Mouse (Mus musculus) spleen, adult 12 weeks (tissue): ENCODE results near the gene Gm13278.
"Not testable (repeated sequence)": the region's sequence is repeated elsewhere in the genome, so short reads cannot be mapped to it uniquely, and the experiment has no call there.

Source experiments
- DNase-seq: peaks from one replicate; pipeline ENCODE4 v3.0.0; 2022; ENCODE audit warnings: low spot score

Gm13278 gene

DNA sequence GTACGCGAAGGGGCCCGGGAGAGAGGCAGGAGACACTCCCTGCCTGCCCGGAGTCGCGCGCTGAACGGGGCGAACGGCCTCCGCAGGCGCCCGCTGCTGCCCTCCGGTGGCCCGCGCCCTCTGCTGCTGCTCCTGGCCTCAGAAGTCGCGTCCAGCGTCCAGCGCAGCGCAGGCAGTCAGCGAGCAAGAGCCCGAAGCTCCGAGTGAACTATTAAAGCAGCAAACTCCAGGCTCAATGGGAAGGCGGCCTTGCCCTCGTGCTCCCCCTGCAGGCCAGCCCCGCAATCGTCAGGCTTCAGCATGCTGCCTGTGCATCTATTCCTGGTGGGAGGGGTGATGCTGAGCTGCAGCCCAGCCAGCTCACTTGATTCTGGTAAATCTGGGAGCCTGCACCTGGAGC is at the start of gene Gm13278:
TSS of gene Gm13278 (plus strand) at position 301 of the 400 bp plus-strand sequence.
- not testable (repeated sequence) for DNase-seq

DNA sequence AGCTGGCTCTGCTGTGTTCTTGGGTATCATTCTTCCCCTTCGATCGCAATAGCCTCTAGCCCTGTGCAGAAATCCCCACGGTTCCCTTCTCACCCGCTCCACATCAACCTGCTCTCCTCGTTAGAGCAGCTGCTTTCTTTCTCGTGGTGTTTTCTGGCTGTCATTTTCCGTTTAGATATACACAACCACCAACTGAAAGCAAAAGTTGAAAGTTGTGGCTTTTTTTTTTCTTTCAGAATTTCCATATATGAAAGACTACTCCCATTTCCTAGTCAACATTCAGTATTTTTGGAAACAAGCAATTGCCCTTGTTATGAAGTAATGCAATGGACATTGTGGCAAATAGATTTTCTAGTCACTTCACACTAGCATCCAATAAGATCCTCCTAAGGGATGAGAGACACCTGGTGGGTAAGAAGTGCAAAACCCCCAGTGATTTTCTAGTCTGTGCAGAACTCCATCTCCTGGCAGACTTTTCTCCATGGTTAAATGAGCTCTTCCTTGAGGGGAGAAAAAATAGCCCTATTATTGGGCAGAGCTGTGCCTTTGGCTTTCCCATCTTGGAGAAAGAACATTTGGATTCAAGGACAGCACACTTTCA is 48.5 kb upstream of the Gm13278 start:
- no peak for DNase-seq

DNA sequence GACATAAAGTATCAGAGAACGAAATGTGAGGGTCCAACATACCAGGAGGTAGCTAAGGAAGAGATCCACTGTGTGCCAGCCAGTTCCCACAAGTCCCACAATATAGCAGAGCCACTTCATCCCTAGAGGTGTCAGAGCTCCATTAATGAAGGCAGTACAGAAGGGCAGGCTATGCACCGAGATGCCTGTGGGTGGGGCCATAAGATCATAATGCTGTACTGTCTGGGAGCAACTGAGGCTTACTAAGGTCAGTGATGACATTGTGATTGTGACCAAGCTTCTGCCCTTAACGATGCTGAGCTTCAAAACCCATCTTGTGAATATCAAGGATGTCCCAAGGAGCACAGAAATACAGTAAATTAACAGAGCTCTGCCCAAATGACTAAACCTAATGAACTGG is 47.1 kb upstream of the Gm13278 start:
- DNase-seq: no peak

DNA sequence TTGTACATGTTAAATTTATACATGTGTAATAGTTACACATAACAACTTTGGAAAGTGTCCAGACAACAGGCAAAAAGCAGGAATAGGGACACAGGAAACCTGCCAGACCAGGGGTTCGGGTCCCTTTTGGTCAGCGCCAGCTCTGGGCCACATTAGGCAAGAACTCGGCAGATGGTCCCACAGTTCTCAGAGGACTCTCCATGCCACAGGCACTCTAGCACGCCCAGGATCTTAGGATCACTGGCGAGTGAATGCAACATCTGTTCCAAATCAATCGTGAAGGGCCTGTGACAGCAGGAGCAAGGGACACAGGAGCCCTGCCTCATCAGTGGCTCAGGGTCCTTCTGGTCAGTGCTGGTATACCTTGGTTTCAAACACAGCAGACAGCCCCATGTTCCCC is 41.4 kb upstream of the Gm13278 start:
- no peak for DNase-seq

DNA sequence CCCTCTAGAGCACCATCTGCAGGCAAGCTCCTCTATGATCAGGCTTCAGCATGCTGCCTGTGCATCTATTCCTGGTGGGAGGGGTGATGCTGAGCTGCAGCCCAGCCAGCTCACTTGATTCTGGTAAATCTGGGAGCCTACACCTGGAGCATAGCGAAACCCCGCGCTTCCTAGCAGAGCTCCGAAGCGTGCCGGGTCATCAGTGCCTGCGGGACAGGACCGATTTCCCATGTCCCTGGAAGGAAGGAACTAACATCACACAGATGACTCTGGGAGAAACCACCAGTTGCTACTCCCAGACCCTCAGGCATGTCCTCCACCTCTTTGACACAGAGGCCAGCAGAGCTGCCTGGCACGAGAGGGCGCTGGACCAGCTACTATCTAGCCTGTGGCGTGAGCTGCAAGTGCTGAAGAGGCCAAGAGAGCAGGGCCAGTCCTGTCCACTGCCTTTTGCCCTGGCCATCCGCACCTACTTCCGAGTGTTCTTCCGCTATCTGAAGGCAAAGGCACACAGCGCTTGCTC is 36.5 kb upstream of the Gm13278 start, which contains the start of gene Gm13271:
TSS of gene Gm13271 (plus strand) at position 51 of the 523 bp plus-strand sequence.
- DNase-seq: not testable (repeated sequence)

DNA sequence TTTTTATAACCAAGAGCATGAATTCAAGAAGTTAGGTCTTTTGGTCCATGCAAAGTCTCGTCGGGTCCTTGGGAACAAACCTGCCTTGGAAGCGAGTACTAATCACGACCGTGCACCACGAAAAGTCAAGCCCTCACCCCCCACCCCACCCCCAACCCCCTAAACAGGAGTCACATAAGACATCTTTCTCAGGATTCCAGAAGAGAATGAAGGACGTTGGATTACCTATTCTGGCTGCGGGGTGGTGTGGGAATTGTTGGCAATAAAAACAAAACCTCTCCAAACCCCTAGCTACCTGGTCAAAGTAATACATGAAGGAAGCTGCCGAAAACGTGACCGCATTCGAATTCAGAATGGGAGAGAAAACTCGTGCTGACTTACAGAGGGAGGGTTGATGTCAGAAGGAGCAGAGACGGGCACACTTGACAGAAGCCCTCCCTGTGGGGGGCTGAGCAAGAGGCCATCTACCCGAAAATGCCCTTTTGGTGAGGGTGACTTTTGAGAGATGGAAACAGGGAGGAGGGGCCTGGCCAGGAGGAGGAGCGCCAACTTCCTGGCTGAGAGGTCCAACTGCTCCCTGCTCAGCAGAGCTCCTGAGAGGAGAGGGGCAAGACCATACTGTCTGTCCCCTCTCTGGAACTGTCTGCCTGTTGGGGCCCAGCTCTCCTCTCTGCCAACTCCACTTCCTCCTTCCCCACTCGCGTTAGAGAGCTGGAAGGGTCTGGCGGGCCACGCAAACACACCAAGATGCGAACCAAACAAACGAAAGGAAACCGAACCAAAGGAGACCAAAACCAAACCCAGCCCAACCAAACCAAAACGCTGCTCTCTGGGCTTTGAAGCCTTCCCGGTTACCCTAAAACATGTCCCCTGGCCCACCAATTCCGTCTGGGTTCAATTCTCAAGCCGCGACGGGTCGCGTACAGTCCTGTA is 34.5 kb upstream of the Gm13278 start:
- not testable (repeated sequence) for DNase-seq

DNA sequence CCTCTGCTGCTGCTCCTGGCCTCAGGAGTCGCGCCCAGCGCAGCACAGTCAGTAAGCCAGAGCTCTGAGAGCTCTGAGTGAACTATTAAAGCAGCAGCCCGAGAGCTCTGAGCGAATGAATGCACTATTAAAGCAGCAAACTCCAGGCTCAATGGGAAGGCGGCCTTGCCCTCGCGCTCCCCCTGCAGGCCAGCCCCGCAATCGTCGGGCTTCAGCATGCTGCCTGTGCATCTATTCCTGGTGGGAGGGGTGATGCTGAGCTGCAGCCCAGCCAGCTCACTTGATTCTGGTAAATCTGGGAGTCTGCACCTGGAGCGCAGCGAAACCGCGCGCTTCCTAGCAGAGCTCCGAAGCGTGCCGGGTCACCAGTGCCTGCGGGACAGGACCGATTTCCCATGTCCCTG is 33.7 kb upstream of the Gm13278 start:
- not testable (repeated sequence) for DNase-seq

DNA sequence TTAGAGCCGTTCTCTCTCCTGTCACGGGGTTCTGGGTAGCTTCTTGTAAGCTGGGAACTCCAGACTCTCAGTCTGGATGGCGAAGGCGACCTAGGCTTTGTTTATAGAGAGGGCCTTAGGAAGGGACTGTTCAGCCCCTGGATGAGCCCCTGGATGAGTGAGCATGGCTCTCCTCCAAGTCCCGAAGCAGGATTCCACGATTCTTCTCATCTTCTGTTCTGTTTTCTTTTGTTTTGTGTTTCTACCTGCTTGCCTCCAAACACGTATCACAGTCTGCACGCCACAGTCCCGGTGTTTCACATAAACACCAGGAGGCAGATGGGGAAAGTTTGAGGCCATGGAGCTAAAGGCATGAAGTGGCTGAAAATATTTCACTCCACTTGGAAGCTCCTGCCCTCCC is 32.6 kb upstream of the Gm13278 start:
- not testable (repeated sequence) for DNase-seq

DNA sequence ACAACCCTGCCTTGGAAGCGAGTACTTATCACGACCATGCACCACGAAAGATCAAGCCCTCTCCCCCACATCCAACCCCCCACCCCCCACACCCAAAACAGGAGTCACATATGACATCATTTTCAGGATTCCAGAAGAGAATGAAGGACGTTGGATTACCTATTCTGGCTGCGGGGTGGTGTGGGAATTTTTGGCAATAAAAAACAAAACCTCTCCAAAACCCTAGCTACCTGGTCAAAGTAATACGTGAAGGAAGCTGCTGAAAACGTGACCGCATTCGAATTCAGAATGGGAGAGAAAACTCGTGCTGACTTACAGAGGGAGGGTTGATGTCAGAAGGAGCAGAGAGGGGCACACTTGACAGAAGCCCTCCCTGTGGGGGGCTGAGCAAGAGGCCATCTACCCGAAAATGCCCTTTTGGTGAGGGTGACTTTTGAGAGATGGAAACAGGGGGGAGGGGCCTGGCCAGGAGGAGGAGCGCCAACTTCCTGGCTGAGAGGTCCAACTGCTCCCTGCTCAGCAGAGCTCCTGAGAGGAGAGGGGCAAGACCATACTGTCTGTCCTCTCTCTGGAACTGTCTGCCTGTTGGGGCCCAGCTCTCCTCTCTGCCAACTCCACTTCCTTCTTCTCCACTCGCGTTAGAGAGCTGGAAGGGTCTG is 31.6 kb upstream of the Gm13278 start, which contains the start of gene Gm13283:
TSS of gene Gm13283 (plus strand) at position 510 of the 659 bp plus-strand sequence.
- DNase-seq: not testable (repeated sequence)

DNA sequence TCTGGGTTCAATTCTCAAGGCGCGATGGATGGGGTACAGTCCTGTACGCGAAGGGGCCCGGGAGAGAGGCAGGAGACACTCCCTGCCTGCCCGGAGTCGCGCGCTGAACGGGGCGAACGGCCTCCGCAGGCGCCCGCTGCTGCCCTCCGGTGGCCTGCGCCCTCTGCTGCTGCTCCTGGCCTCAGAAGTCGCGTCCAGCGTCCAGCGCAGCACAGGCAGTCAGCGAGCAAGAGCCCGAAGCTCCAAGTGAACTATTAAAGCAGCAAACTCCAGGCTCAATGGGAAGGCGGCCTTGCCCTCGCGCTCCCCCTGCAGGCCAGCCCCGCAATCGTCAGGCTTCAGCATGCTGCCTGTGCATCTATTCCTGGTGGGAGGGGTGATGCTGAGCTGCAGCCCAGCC is 30.9 kb upstream of the Gm13278 start:
- DNase-seq: not testable (repeated sequence)

DNA sequence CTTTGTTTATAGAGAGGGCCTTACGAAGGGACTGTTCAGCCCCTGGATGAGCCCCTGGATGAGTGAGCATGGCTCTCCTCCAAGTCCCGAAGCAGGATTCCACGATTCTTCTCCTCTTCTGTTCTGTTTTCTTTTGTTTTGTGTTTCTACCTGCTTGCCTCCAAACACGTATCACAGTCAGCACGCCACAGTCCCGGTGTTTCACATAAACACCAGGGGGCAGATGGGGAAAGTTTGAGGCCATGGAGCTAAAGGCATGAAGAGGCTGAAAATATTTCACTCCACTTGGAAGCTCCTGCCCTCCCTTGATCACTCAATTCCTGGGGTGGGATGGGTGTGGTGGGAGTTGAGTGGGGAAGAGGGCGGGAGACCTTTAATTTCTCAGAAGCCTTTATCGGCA is 29.6 kb upstream of the Gm13278 start:
- not testable (repeated sequence) for DNase-seq

DNA sequence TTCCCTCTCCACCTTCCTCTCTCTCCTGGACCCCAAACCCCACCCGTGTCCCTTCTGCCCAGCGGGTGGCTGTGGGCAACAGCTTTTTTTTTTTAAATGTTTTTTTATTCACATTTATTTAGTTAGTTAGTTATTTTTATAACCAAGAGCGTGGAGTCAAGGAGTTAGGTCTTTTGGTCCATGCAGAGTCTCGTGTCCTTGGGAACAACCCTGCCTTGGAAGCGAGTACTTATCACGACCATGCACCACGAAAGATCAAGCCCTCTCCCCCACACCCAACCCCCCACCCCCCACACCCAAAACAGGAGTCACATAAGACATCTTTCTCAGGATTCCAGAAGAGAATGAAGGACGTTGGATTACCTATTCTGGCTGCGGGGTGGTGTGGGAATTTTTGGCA is 29.0 kb upstream of the Gm13278 start:
- DNase-seq: not testable (repeated sequence)

DNA sequence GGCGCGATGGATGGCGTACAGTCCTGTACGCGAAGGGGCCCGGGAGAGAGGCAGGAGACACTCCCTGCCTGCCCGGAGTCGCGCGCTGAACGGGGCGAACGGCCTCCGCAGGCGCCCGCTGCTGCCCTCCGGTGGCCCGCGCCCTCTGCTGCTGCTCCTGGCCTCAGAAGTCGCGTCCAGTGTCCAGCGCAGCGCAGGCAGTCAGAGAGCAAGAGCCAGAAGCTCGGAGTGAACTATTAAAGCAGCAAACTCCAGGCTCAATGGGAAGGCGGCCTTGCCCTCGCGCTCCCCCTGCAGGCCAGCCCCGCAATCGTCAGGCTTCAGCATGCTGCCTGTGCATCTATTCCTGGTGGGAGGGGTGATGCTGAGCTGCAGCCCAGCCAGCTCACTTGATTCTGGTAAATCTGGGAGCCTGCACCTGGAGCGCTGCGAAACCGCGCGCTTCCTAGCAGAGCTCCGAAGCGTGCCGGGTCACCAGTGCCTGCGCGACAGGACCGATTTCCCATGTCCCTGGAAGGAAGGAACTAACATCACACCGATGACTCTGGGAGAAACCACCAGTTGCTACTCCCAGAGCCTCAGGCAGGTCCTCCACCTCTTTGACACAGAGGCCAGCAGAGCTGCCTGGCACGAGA is 27.8 kb upstream of the Gm13278 start:
- DNase-seq: not testable (repeated sequence)

DNA sequence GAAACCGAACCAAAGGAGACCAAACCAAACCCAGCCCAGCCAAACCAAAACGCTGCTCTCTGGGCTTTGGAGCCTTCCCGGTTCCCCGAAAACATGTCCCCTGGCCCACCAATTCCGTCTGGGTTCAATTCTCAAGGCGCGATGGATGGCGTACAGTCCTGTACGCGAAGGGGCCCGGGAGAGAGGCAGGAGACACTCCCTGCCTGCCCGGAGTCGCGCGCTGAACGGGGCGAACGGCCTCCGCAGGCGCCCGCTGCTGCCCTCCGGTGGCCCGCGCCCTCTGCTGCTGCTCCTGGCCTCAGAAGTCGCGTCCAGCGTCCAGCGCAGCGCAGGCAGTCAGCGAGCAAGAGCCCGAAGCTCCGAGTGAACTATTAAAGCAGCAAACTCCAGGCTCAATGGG is 17.8 kb upstream of the Gm13278 start, which contains the start of gene Gm13290:
TSS of gene Gm13290 (plus strand) at position 301 of the 400 bp plus-strand sequence.
- not testable (repeated sequence) for DNase-seq

DNA sequence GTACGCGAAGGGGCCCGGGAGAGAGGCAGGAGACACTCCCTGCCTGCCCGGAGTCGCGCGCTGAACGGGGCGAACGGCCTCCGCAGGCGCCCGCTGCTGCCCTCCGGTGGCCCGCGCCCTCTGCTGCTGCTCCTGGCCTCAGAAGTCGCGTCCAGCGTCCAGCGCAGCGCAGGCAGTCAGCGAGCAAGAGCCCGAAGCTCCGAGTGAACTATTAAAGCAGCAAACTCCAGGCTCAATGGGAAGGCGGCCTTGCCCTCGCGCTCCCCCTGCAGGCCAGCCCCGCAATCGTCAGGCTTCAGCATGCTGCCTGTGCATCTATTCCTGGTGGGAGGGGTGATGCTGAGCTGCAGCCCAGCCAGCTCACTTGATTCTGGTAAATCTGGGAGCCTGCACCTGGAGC is 14.7 kb upstream of the Gm13278 start, which contains the start of gene Gm13289:
TSS of gene Gm13289 (plus strand) at position 301 of the 400 bp plus-strand sequence.
- DNase-seq: not testable (repeated sequence)

DNA sequence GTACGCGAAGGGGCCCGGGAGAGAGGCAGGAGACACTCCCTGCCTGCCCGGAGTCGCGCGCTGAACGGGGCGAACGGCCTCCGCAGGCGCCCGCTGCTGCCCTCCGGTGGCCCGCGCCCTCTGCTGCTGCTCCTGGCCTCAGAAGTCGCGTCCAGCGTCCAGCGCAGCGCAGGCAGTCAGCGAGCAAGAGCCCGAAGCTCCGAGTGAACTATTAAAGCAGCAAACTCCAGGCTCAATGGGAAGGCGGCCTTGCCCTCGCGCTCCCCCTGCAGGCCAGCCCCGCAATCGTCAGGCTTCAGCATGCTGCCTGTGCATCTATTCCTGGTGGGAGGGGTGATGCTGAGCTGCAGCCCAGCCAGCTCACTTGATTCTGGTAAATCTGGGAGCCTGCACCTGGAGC is 11.8 kb upstream of the Gm13278 start, which contains the start of gene Gm13272:
TSS of gene Gm13272 (plus strand) at position 301 of the 400 bp plus-strand sequence.
- not testable (repeated sequence) for DNase-seq

DNA sequence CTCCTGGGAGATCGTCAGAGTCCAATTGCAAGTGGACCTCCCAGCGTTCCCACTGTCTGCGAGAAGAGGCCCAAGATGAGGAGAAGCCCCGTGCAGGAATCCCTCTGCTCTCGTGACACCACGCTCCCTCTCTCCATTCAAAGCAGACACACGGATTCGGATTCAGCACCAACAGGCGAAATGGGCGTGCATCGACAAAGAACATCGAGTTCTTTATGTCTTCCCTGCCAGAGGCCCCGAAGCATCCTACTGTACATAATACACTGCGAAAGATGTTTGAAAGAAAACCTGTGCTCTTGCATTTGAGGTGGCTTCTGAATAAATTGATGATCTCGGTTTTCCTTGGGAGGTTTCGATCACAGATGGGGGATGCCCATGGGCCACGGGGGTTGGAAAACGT is 11.0 kb upstream of the Gm13278 start:
- DNase-seq: not testable (repeated sequence)

DNA sequence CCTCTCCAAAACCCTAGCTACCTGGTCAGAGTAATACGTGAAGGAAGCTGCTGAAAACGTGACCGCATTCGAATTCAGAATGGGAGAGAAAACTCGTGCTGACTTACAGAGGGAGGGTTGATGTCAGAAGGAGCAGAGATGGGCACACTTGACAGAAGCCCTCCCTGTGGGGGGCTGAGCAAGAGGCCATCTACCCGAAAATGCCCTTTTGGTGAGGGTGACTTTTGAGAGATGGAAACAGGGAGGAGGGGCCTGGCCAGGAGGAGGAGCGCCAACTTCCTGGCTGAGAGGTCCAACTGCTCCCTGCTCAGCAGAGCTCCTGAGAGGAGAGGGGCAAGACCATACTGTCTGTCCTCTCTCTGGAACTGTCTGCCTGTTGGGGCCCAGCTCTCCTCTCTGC is 9.5 kb upstream of the Gm13278 start, which contains the start of gene Ifnz:
TSS of gene Ifnz (plus strand) at position 301 of the 400 bp plus-strand sequence.
- not testable (repeated sequence) for DNase-seq

DNA sequence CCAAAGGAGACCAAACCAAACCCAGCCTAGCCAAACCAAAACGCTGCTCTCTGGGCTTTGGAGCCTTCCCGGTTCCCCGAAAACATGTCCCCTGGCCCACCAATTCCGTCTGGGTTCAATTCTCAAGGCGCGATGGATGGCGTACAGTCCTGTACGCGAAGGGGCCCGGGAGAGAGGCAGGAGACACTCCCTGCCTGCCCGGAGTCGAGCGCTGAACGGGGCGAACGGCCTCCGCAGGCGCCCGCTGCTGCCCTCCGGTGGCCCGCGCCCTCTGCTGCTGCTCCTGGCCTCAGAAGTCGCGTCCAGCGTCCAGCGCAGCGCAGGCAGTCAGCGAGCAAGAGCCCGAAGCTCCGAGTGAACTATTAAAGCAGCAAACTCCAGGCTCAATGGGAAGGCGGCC is 9.0 kb upstream of the Gm13278 start:
- DNase-seq: not testable (repeated sequence)

DNA sequence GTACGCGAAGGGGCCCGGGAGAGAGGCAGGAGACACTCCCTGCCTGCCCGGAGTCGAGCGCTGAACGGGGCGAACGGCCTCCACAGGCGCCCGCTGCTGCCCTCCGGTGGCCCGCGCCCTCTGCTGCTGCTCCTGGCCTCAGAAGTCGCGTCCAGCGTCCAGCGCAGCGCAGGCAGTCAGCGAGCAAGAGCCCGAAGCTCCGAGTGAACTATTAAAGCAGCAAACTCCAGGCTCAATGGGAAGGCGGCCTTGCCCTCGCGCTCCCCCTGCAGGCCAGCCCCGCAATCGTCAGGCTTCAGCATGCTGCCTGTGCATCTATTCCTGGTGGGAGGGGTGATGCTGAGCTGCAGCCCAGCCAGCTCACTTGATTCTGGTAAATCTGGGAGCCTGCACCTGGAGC is 5.9 kb upstream of the Gm13278 start, which contains the start of gene Gm13276:
TSS of gene Gm13276 (plus strand) at position 301 of the 400 bp plus-strand sequence.
- not testable (repeated sequence) for DNase-seq

DNA sequence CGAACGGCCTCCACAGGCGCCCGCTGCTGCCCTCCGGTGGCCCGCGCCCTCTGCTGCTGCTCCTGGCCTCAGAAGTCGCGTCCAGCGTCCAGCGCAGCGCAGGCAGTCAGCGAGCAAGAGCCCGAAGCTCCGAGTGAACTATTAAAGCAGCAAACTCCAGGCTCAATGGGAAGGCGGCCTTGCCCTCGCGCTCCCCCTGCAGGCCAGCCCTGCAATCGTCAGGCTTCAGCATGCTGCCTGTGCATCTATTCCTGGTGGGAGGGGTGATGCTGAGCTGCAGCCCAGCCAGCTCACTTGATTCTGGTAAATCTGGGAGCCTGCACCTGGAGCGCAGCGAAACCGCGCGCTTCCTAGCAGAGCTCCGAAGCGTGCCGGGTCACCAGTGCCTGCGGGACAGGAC is 2.9 kb upstream of the Gm13278 start, which contains the start of gene Gm13277:
TSS of gene Gm13277 (plus strand) at position 231 of the 400 bp plus-strand sequence.
- not testable (repeated sequence) for DNase-seq
